Mouse (Mus musculus) forebrain, embryonic 10.5 days (tissue): Measurements from ENCODE around the gene Dact3. TPM values are rescaled to one million over a fixed set of nuclear protein-coding genes. Genes with fewer than 3 reads are reported as not detected.

Source experiments
- DNase-seq: peaks from one replicate; pipeline ENCODE4 v3.0.0-alpha.2; 2017; ENCODE audit warnings: low spot score; ENCODE audit errors: extremely low spot score
- H3K27ac ChIP-seq: fragments of 300-500 bp; sonication (generic); 2 replicates; pipeline ENCODE4 v1.5.1; 2016; ENCODE audit warnings: mild to moderate bottlenecking
- H3K27me3 ChIP-seq: fragments of 300-500 bp; sonication (generic); 2 replicates; pipeline ENCODE4 v1.6.1; 2016; ENCODE audit warnings: mild to moderate bottlenecking; ENCODE audit not compliant: poor library complexity, severe bottlenecking
- H3K36me3 ChIP-seq: fragments of 300-500 bp; sonication (generic); replicated peaks from 2 replicates; pipeline ENCODE4 v1.6.1; 2016; ENCODE audit warnings: mild to moderate bottlenecking, moderate library complexity
- H3K4me1 ChIP-seq: fragments of 300-500 bp; sonication (generic); 2 replicates; pipeline ENCODE4 v1.6.1; 2016
- H3K4me3 ChIP-seq: fragments of 300-500 bp; sonication (generic); 2 replicates; pipeline ENCODE4 v1.5.1; 2016; ENCODE audit warnings: mild to moderate bottlenecking, moderate library complexity
- H3K9me3 ChIP-seq: fragments of 300-500 bp; sonication (generic); 2 replicates; pipeline ENCODE4 v1.6.1; 2016; ENCODE audit warnings: mild to moderate bottlenecking, moderate library complexity
- WGBS: fragments of 180-500 bp; shearing (Covaris S2); methylation state at CpG from one replicate; pipeline ENCODE4 v1.1.7; 2016; 5-methylcytosine and 5-hydroxymethylcytosine counted together
- polyA plus RNA-seq: library from polyadenylated mRNA; unstranded; fragments of >200 nt; fragmentation: Nextera tagmentation; extraction: Ambion mirVana; gene quantifications from 2 replicates; pipeline ENCODE4 v1.2.1, GENCODE M21; 2016

Gene Dact3
- polyA plus RNA-seq, 1 experiment from 2014 or later, result 1.9 TPM

DNA sequence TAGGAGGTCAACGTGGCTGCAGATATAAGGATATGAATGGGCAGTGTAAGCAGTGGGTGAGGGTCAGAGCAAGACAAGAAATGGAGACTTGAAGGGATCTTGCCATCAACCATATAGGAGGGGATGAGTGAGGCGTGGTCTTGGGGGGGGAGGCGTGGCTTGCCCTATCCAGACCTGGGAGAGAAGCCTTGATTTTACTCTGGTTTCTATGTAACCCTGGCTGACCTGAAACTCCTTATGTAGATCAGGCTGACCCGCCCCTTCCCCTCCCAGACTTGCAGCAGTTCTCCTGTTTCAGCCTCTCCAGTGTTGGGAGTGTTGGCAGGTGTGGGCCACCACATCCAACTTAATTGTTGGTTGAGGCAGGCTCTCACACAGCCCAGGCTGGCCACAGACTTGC is 9.2 kb downstream of the Dact3 start:
- peaks cover 69% of the 10 kb centered on the region for H3K36me3 ChIP-seq
- H3K4me3 ChIP-seq, result no peak overlapping the region
- WGBS, result 41% methylated on average over 4 of the region's 4 CpGs
- peaks cover 65% of the 10 kb centered on the region for H3K27me3 ChIP-seq
- no peak overlapping the region for H3K27ac ChIP-seq
- H3K4me1 ChIP-seq, result peaks cover 38% of the 10 kb centered on the region
- peaks cover 24% of the 10 kb centered on the region for H3K9me3 ChIP-seq
- DNase-seq, result no peak

DNA sequence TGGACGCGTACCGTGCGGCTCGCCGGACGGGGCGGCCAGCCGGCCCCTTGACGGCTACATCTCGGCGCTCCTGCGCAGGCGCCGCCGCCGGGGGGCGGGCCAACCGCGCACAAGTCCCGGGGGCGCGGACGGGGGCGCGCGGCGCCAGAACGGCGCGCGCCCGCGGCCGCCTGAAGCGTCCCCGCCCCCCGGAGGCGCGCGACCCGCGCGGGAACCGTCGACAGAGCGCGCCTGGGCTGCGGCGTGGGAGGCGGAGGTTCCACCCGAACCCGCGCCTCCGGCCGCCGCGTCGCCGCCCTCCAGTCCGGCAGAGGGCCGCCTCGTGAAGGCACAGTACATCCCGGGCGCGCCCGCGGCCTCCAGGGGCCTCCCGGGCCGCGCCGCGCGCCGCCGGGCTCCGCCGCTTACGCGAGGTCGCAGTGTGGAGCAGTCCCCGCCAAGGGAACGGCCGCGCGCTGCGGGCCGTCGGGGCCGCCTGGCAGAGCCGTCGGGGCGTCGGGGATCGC is 10.2 kb downstream of the Dact3 start:
- peaks cover 75% of the 10 kb centered on the region for H3K27me3 ChIP-seq

DNA sequence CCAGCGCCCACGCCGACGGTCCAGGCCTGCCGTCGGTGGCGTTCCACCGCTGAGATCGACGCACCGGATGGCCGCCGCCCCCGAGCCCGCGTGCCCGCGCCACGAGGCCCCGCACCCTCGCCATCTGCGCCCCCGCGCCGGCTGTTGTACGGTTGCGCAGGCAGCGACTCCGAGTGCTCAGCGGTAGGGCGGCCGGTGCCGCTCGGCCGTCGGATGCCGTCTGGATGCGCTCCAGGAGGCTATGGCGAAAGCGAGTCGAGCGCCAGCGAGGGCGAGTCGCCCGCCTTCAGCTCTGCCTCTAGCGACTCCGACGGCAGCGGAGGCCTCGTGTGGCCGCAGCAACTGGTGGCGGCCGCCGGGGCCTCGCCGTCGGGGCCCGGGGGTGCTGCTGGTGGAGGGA is 10.8 kb downstream of the Dact3 start:
- Histone ChIP-seq H3K27me3 (peaks cover 81% of the 10 kb centered on the region), H3K4me3 (peak overlapping the region; percentile 41), H3K9me3 (peaks cover 28% of the 10 kb centered on the region), H3K27ac (peak overlapping the region; percentile 58; the same call in 1 of the 2 replicates), H3K4me1 (peaks cover 30% of the 10 kb centered on the region), H3K36me3 (peaks cover 67% of the 10 kb centered on the region)
- WGBS, result 44% methylated on average over 59 of the region's 59 CpGs
- DNase-seq, result no peak

More for the DNA sequence above, 10.2 kb downstream of the Dact3 start:
- 15% methylated on average over 91 of the region's 95 CpGs for WGBS
- DNase-seq, result no peak
- H3K27ac ChIP-seq, result peak overlapping the region; percentile 58; the same call in 1 of the 2 replicates
- peak overlapping the region; percentile 41 for H3K4me3 ChIP-seq
- peaks cover 28% of the 10 kb centered on the region for H3K9me3 ChIP-seq
- peaks cover 67% of the 10 kb centered on the region for H3K36me3 ChIP-seq
- H3K4me1 ChIP-seq, result peaks cover 30% of the 10 kb centered on the region

- Histone ChIP-seq H3K27ac (peak overlapping the region; percentile 73), H3K9me3 (peaks cover 14% of the 10 kb centered on the region), H3K36me3 (peaks cover 21% of the 10 kb centered on the region), H3K4me1 (peaks cover 57% of the 10 kb centered on the region), H3K4me3 (peak overlapping the region; percentile 44), H3K27me3 (peaks cover 95% of the 10 kb centered on the region)
- 35% methylated on average over 6 of the region's 6 CpGs for WGBS
- DNase-seq, result no peak
Observed at GRCm38 (mm10) chr7:16890536-16890935, 15.4 kb downstream of the Dact3 start.

- peak overlapping the region; percentile 44 for H3K4me3 ChIP-seq
- peaks cover 91% of the 10 kb centered on the region for H3K27me3 ChIP-seq
- H3K4me1 ChIP-seq, result peaks cover 55% of the 10 kb centered on the region
- H3K36me3 ChIP-seq, result peaks cover 17% of the 10 kb centered on the region
- WGBS, result 1% methylated on average over 23 of the region's 23 CpGs
- DNase-seq, result peak; percentile 78
- peak overlapping the region; percentile 73 for H3K27ac ChIP-seq
- H3K9me3 ChIP-seq, result peaks cover 10% of the 10 kb centered on the region
Observed at GRCm38 (mm10) chr7:16890944-16891343, 15.8 kb downstream of the Dact3 start.

GRCm38 (mm10) chr7:16891641-16892351 is 16.7 kb downstream of the Dact3 start, which contains the start of gene Gng8:
Gng8 (plus strand) TSS chr7:16891786.
- under 1% methylated on average over 30 of the region's 30 CpGs for WGBS
- peaks cover 4% of the 10 kb centered on the region; the same call in 1 of the 2 replicates for H3K9me3 ChIP-seq
- H3K36me3 ChIP-seq, result peaks cover 8% of the 10 kb centered on the region
- peak within 1 kb of the TSS; percentile 44 for H3K4me3 ChIP-seq
- H3K27ac ChIP-seq, result peak within 1 kb of the TSS; percentile 73
- H3K27me3 ChIP-seq, result peaks cover 82% of the 10 kb centered on the region
- peak; percentile 90 for DNase-seq
- peaks cover 55% of the 10 kb centered on the region for H3K4me1 ChIP-seq

DNA sequence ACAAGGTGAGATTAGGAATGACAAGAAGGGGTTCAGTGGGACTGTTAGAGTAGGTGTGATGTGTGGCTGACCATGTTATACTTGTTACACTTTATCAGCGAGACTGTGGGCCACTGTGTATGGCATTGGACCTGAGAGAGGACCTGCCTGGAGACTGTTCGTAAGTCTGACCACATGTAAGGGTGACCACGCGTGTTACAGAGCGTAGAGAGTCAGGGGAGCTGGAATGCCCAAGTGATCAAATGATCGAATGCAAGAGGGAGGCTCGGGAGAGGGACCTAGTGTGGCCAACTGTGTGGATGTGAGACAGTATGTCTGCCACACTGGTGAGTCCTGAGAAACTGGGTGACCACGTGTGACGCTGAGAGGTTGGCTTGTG is 17.2 kb downstream of the Dact3 start:
- peak overlapping the region; percentile 73; the same call in 1 of the 2 replicates for H3K27ac ChIP-seq
- H3K27me3 ChIP-seq, result peaks cover 77% of the 10 kb centered on the region

GRCm38 (mm10) chr7:16893612-16894011 is 18.5 kb downstream of the Dact3 start:
- peaks cover 64% of the 10 kb centered on the region for H3K27me3 ChIP-seq
- peaks cover 4% of the 10 kb centered on the region; the same call in 1 of the 2 replicates for H3K9me3 ChIP-seq
- WGBS, result 9% methylated on average over 6 of the region's 6 CpGs
- DNase-seq, result no peak
- H3K4me1 ChIP-seq, result peaks cover 55% of the 10 kb centered on the region
- H3K36me3 ChIP-seq, result no peaks in the 10 kb centered on the region
- H3K27ac ChIP-seq, result 0 out of 2 replicates have a peak overlapping the region, but pooled peaks have one; percentile 35
- peak overlapping the region; percentile 46 for H3K4me3 ChIP-seq

More for the DNA sequence above, 17.2 kb downstream of the Dact3 start:
- DNase-seq, result no peak
- Histone ChIP-seq H3K9me3 (peaks cover 4% of the 10 kb centered on the region; the same call in 1 of the 2 replicates), H3K4me1 (peaks cover 55% of the 10 kb centered on the region), H3K4me3 (peak overlapping the region; percentile 44), H3K36me3 (peaks cover 4% of the 10 kb centered on the region)
- 47% methylated on average over 9 of the region's 9 CpGs for WGBS

GRCm38 (mm10) chr7:16894279-16894678 is 19.2 kb downstream of the Dact3 start:
- 0% methylated on average over 4 of the region's 4 CpGs for WGBS
- DNase-seq, result no peak
- no peaks in the 10 kb centered on the region for H3K36me3 ChIP-seq

DNA sequence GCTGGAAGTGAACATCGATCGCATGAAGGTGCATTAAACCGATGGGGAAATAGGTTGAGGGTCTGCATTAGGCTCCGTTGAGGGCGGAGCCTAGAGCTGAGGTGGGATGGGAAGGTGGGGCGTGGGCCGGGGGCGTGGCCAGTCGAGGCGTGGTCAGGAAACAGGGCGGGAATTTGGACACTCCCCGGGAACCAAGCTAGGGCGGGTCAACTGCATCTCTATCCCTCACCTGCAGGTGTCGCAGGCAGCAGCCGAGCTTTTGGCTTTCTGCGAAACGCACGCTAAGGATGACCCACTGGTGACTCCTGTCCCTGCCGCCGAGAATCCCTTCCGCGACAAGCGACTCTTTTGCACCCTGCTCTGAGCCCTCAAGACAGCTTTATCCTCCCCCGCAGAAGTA is 19.9 kb downstream of the Dact3 start:
- Histone ChIP-seq H3K9me3 (no peaks in the 10 kb centered on the region; the same call in 1 of the 2 replicates), H3K4me3 (peak overlapping the region; percentile 46), H3K27ac (peak overlapping the region; percentile 65), H3K4me1 (peaks cover 58% of the 10 kb centered on the region), H3K36me3 (no peaks in the 10 kb centered on the region), H3K27me3 (peaks cover 59% of the 10 kb centered on the region)
- peak; percentile 89 for DNase-seq
- under 1% methylated on average over 24 of the region's 24 CpGs for WGBS

More at GRCm38 (mm10) chr7:16894279-16894678, 19.2 kb downstream of the Dact3 start:
- peak overlapping the region; percentile 46 for H3K4me3 ChIP-seq
- peaks cover 59% of the 10 kb centered on the region for H3K27me3 ChIP-seq
- H3K4me1 ChIP-seq, result peaks cover 55% of the 10 kb centered on the region
- H3K9me3 ChIP-seq, result peaks cover 4% of the 10 kb centered on the region; the same call in 1 of the 2 replicates
- H3K27ac ChIP-seq, result peak overlapping the region; percentile 65

- H3K4me3 ChIP-seq, result peak overlapping the region; percentile 46
- no peaks in the 10 kb centered on the region for H3K36me3 ChIP-seq
- peak overlapping the region; percentile 65 for H3K27ac ChIP-seq
- no peaks in the 10 kb centered on the region; the same call in 1 of the 2 replicates for H3K9me3 ChIP-seq
- WGBS, result 36% methylated on average over 10 of the region's 10 CpGs
- no peak for DNase-seq
- H3K27me3 ChIP-seq, result peaks cover 59% of the 10 kb centered on the region
- H3K4me1 ChIP-seq, result peaks cover 60% of the 10 kb centered on the region
Observed at GRCm38 (mm10) chr7:16895511-16895910, 20.4 kb downstream of the Dact3 start.

DNA sequence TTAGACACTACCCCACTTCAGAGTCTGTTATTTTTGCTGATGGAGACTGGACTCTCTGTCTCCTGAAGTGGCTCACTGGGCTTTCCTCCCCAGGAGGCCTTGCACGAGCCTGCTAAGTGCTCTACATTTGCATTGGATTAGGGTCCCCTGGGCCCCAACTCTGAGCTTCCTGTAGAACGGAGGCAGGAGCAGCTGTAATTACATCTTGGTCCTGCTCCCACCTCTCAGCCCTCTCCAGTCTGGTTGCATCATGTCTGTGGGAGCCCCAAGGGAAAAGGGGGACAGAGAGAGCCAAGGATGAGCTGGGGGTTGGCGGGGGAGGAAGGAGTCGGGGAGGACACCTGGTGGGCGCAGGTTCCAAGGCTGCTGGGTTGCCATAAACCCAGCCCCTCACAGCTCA is 25.4 kb downstream of the Dact3 start:
- Histone ChIP-seq H3K4me3 (no peak overlapping the region), H3K9me3 (no peaks in the 10 kb centered on the region; the same call in 1 of the 2 replicates), H3K36me3 (no peaks in the 10 kb centered on the region), H3K4me1 (peaks cover 28% of the 10 kb centered on the region), H3K27me3 (peaks cover 23% of the 10 kb centered on the region), H3K27ac (peak overlapping the region; percentile 58)
- DNase-seq, result no peak
- 13% methylated on average over 5 of the region's 5 CpGs for whole genome bisulfite sequencing

DNA sequence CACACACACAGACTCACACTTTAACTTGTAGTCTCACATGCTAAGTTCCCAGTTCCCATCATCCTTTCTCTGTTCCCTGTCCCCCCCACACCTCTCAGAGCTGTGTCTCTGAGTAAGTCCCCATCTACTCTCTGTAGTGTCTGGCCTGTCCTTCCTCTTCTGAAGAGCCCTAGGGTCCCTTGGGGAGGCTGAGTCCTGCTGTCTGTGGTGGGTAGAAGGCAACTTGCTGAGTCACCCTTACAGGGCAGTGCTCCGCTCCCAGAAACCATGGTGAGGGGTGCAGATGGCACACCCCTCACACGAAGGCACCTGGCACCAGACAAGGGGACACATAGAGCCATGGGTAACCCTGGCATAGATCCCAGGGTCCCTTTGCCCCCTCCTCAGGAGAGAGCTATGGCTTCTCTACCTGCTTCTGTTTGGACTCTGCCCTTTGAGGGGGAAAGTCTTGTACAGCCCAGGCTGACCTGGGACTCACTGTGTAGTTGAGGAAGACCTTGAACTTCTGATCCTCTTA is 28.4 kb downstream of the Dact3 start:
- 81% methylated on average over 2 of the region's 2 CpGs for WGBS
- H3K27ac ChIP-seq, result no peak overlapping the region
- no peaks in the 10 kb centered on the region for H3K36me3 ChIP-seq
- peaks cover 33% of the 10 kb centered on the region for H3K27me3 ChIP-seq
- no peak for DNase-seq
- no peaks in the 10 kb centered on the region for H3K9me3 ChIP-seq
- H3K4me1 ChIP-seq, result peaks cover 47% of the 10 kb centered on the region
- no peak overlapping the region for H3K4me3 ChIP-seq
